Mouse (Mus musculus) bone marrow macrophage, adult 2 months (primary cell): ENCODE data around the gene Poc1a. TPM values are rescaled to one million over a fixed set of nuclear protein-coding genes. Genes with fewer than 3 reads are reported as not detected.
A peak's percentile ranks its signal among the peaks of the same experiment; 100 is the strongest.

Source experiments
- H3K27ac ChIP-seq: 2 replicates; pipeline ENCODE4 v1.5.1; 2012; ENCODE audit warnings: low read depth, low read length; ENCODE audit not compliant: insufficient read depth
- H3K4me1 ChIP-seq: 2 replicates; pipeline ENCODE4 v1.6.1; 2012; ENCODE audit warnings: low read length; ENCODE audit not compliant: control insufficient read depth, insufficient read depth
- H3K4me3 ChIP-seq: 2 replicates; pipeline ENCODE4 v1.5.1; 2012; ENCODE audit warnings: mild to moderate bottlenecking, low read length, moderate library complexity; ENCODE audit not compliant: insufficient read depth
- CTCF ChIP-seq: IDR thresholded peaks from 2 replicates; pipeline ENCODE4 v1.5.1; 2012; ENCODE audit warnings: low read depth, mild to moderate bottlenecking, low read length, moderate library complexity
- POLR2A ChIP-seq: IDR thresholded peaks from 2 replicates; pipeline ENCODE4 v1.6.1; 2012; ENCODE audit warnings: mild to moderate bottlenecking, low read depth, low read length, borderline replicate concordance
- polyA plus RNA-seq: library from polyadenylated mRNA; stranded (reverse); fragments of >200 nt; gene quantifications from 2 replicates; pipeline ENCODE4 v1.2.4, GENCODE M21; 2012; ENCODE audit not compliant: missing spikeins, insufficient read depth, insufficient read length

Poc1a gene
- polyA plus RNA-seq, 1 experiment, result 13.7 TPM

- no peak for TF ChIP-seq POLR2A
- TF ChIP-seq CTCF, result no peak
- Histone ChIP-seq H3K4me1 (peaks cover 51% of the 10 kb centered on the region), H3K27ac (peak overlapping the region; percentile 42), H3K4me3 (no peak overlapping the region)
These were observed 60.4 kb downstream of the Poc1a start for GRCm38 (mm10) chr9:106341313-106341686.

- peaks cover 49% of the 10 kb centered on the region for H3K4me1 ChIP-seq
- no peak overlapping the region for H3K4me3 ChIP-seq
- H3K27ac ChIP-seq, result no peak overlapping the region
- TF ChIP-seq CTCF (no peak), POLR2A (no peak)
These were observed 61.7 kb downstream of the Poc1a start for GRCm38 (mm10) chr9:106342573-106342972.

GRCm38 (mm10) chr9:106345167-106345566, 64.3 kb downstream of the Poc1a start:
- TF ChIP-seq CTCF (no peak), POLR2A (no peak)
- Histone ChIP-seq H3K27ac (no peak overlapping the region), H3K4me3 (no peak overlapping the region), H3K4me1 (peaks cover 44% of the 10 kb centered on the region)

GRCm38 (mm10) chr9:106345630-106346029, 64.8 kb downstream of the Poc1a start:
- H3K4me1 ChIP-seq, result peaks cover 45% of the 10 kb centered on the region
- H3K27ac ChIP-seq, result no peak overlapping the region
- no peak for TF ChIP-seq CTCF
- no peak for TF ChIP-seq POLR2A
- H3K4me3 ChIP-seq, result no peak overlapping the region

- no peak overlapping the region for H3K27ac ChIP-seq
- H3K4me1 ChIP-seq, result peaks cover 46% of the 10 kb centered on the region
- TF ChIP-seq CTCF (no peak), POLR2A (no peak)
- H3K4me3 ChIP-seq, result no peak overlapping the region
These were observed 67.4 kb downstream of the Poc1a start for GRCm38 (mm10) chr9:106348281-106348680.

- peaks cover 46% of the 10 kb centered on the region for H3K4me1 ChIP-seq
- H3K27ac ChIP-seq, result no peak overlapping the region
- H3K4me3 ChIP-seq, result no peak overlapping the region
- TF ChIP-seq POLR2A, result no peak
- peak; percentile 29; the same call in 1 of the 2 replicates for TF ChIP-seq CTCF
These were observed 68.2 kb downstream of the Poc1a start for GRCm38 (mm10) chr9:106349075-106349474.

- Histone ChIP-seq H3K4me3 (no peak overlapping the region), H3K27ac (no peak overlapping the region), H3K4me1 (peaks cover 47% of the 10 kb centered on the region)
- TF ChIP-seq CTCF (no peak), POLR2A (no peak)
These were observed 70.3 kb downstream of the Poc1a start for GRCm38 (mm10) chr9:106351178-106351577.

- H3K4me1 ChIP-seq, result peaks cover 61% of the 10 kb centered on the region
- peak overlapping the region; percentile 94 for H3K27ac ChIP-seq
- no peak for TF ChIP-seq CTCF
- TF ChIP-seq POLR2A, result no peak
- H3K4me3 ChIP-seq, result no peak overlapping the region
These were observed 72.9 kb downstream of the Poc1a start for GRCm38 (mm10) chr9:106353779-106354178.

- TF ChIP-seq CTCF (no peak), POLR2A (no peak)
- peaks cover 61% of the 10 kb centered on the region for H3K4me1 ChIP-seq
- H3K27ac ChIP-seq, result peak overlapping the region; percentile 94
- H3K4me3 ChIP-seq, result no peak overlapping the region
These were observed 73.9 kb downstream of the Poc1a start for GRCm38 (mm10) chr9:106354810-106355209.

GRCm38 (mm10) chr9:106355217-106355974, 74.5 kb downstream of the Poc1a start:
- no peak overlapping the region for H3K4me3 ChIP-seq
- peaks cover 67% of the 10 kb centered on the region for H3K4me1 ChIP-seq
- TF ChIP-seq CTCF (no peak), POLR2A (no peak)
- H3K27ac ChIP-seq, result peak overlapping the region; percentile 94; the same call in 1 of the 2 replicates
